In genomic region chr7:25219756-25220456, GRCm38 (mm10) we compare ENCODE assay signal across 8 mouse cellular contexts. TPM values are rescaled to one million over a fixed set of nuclear protein-coding genes. Genes with fewer than 3 reads are reported as not detected.
DNase-seq lines count a peak whose midpoint lies in the region; ATAC-seq and TF ChIP-seq lines count a peak whose summit lies in the region.

No protein-coding gene starts in this region.

- peaks cover 52% of the 10 kb centered on the region for H3K36me3 ChIP-seq in megakaryocyte, embryonic 14.5 days (replicated peaks; ENCODE audit: low read length)

- intact Hi-C loops in gastrocnemius, adult 2 months (cut with DNase I) = loop anchor here (2.0 kb wide), 2 partner anchors 17 to 143 kb away; partner anchors contain the start of gene Gsk3a

- ATAC-seq in common myeloid progenitor, adult 5-6 weeks (replicated peaks; ENCODE audit: low read depth, poor library complexity, severe bottlenecking) = peak; percentile 64

- peak overlapping the region; percentile 83 for H3K4me3 ChIP-seq in gastrocnemius, adult 2 months
- H3K4me3 ChIP-seq in megakaryocyte, embryonic 14.5 days (replicated peaks) = peak overlapping the region; percentile 96

- H3K4me1 ChIP-seq in megakaryocyte, embryonic 14.5 days = peaks cover 78% of the 10 kb centered on the region

- no peaks in the 10 kb centered on the region for H3K9me3 ChIP-seq in megakaryocyte, embryonic 14.5 days

- no peak for TF ChIP-seq CTCF in gastrocnemius, adult 2 months (IDR thresholded peaks at IDR 0.05)

- peak overlapping the region; percentile 95 for H3K27ac ChIP-seq in gastrocnemius, adult 2 months

- no peaks in the 10 kb centered on the region for H3K27me3 ChIP-seq in megakaryocyte, embryonic 14.5 days (replicated peaks)

- DNase-seq in ZHBTc4 (ENCODE audit: low read depth, low spot score) = peak; percentile 98
- DNase-seq in gastrocnemius, adult 2 months = peak; percentile 97
- DNase-seq in hindlimb bud, embryonic 11.5 days (ENCODE audit: extremely low spot score, low read depth, low spot score) = peak; percentile 90
- peak; percentile 88 to 94 for DNase-seq in left cerebral cortex, adult 8-10 months (ENCODE audit: low spot score in 2 of 2)
- peak; percentile 96 to 97 for DNase-seq in right cerebral cortex, postnatal 10 days (ENCODE audit: low spot score in 2 of 2)
- DNase-seq in urinary bladder, postnatal 25 days (ENCODE audit: low spot score) = peak; percentile 90

RNA-seq across cellular contexts. Expression of gene Dedd2, which starts 0.5 kb away (rescaled TPM):
- 16.4 and 17.6 TPM in 2 replicates for total RNA-seq in common myeloid progenitor, adult 5-6 weeks (2017)
- 1 to 10 TPM; 9.3 to 9.4 TPM for total RNA-seq in gastrocnemius, adult 2 months (2021)
- total RNA-seq in left cerebral cortex, adult 8-10 months (2022) = 10 to 100 TPM; 21.2 to 24.5 (median 22.2) TPM
- 16.7 and 34.3 TPM in 2 replicates for polyA plus RNA-seq in megakaryocyte, embryonic 14.5 days (2012; ENCODE audit: insufficient read depth, low replicate concordance)

RNA-seq across cellular contexts. Expression of gene Zfp526, which starts 1.3 kb away (rescaled TPM):
- 8.3 and 10.2 TPM in 2 replicates for total RNA-seq in common myeloid progenitor, adult 5-6 weeks (2017)
- total RNA-seq in gastrocnemius, adult 2 months (2021) = 1 to 10 TPM; 5.5 to 6.1 TPM
- total RNA-seq in left cerebral cortex, adult 8-10 months (2022) = 10 to 100 TPM; 12.1 to 12.9 (median 12.8) TPM
- 4.8 and 8.9 TPM in 2 replicates for polyA plus RNA-seq in megakaryocyte, embryonic 14.5 days (2012; ENCODE audit: insufficient read depth, low replicate concordance)

RNA-seq across cellular contexts. Expression of gene Gsk3a, which starts 17.7 kb away (rescaled TPM):
- 50.5 and 58.1 TPM in 2 replicates for total RNA-seq in common myeloid progenitor, adult 5-6 weeks (2017)
- total RNA-seq in gastrocnemius, adult 2 months (2021) = 10 to 100 TPM; 74.1 to 77.4 TPM
- 100 to 1,000 TPM; 214 to 232 (median 222) TPM for total RNA-seq in left cerebral cortex, adult 8-10 months (2022)
- 55.6 and 120 TPM in 2 replicates for polyA plus RNA-seq in megakaryocyte, embryonic 14.5 days (2012; ENCODE audit: insufficient read depth, low replicate concordance)

RNA-seq across cellular contexts. Expression of gene Erf, which starts 30.7 kb away (rescaled TPM):
- 8.9 and 10.9 TPM in 2 replicates for total RNA-seq in common myeloid progenitor, adult 5-6 weeks (2017)
- 1 to 10 TPM; 5.4 to 7.4 TPM for total RNA-seq in gastrocnemius, adult 2 months (2021)
- 10 to 100 TPM; 61.3 to 75.7 (median 69.9) TPM for total RNA-seq in left cerebral cortex, adult 8-10 months (2022)
- 44.8 and 66.8 TPM in 2 replicates for polyA plus RNA-seq in megakaryocyte, embryonic 14.5 days (2012; ENCODE audit: insufficient read depth, low replicate concordance)

RNA-seq across cellular contexts. Expression of gene Pou2f2, which starts 40.4 kb away (rescaled TPM):
- total RNA-seq in common myeloid progenitor, adult 5-6 weeks (2017) = 3.8 and 4.7 TPM in 2 replicates
- total RNA-seq in gastrocnemius, adult 2 months (2021) = under 1 TPM; 0.08 to 0.13 TPM
- 10 to 100 TPM; 10.5 to 13.2 (median 11.9) TPM for total RNA-seq in left cerebral cortex, adult 8-10 months (2022)
- 141 and 174 TPM in 2 replicates for polyA plus RNA-seq in megakaryocyte, embryonic 14.5 days (2012; ENCODE audit: insufficient read depth, low replicate concordance)

Comparison
In these comparisons a context has a peak if more than half of its experiments do, and no peak if none do; other contexts are left out.
1. Peak in every context shown above with its lines: DNase-seq, ATAC-seq, H3K4me3 ChIP-seq and H3K27ac ChIP-seq.